Mouse (Mus musculus): Measurements from ENCODE around the gene Rnasek. TPM values are rescaled to one million over a fixed set of nuclear protein-coding genes. Genes with fewer than 3 reads are reported as not detected.

Gene Rnasek
- polyA plus RNA-seq, 1 experiment, result 359 TPM

DNA sequence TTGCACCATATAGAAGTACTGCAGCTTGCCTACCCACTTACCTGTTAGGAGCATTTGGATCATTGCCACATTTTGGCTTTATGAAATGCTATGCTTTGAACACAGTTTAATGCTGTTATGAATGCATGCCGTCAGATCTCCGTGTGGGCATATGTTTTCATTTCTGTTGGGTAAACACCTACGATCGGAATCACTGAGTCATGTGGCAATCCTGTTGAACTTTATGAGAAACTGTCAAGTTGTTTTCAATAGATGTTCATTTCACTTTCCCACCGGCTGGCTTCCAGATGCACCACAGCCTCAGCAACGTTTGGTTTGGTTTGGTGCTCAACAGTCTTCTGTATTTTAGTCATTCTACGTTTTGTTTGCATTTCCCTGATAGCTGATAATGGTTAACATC lies 32.0 kb upstream of the Rnasek start:
- DNase-seq, result no peak
- no peak overlapping the region for H3K27ac ChIP-seq (ENCODE audit: insufficient read depth, low read length)
- H3K27me3 ChIP-seq (ENCODE audit: control insufficient read depth, insufficient read depth, low read length), result no peaks in the 10 kb centered on the region
- H3K4me3 ChIP-seq (replicated peaks; ENCODE audit: insufficient read depth, low read depth, low read length), result no peak overlapping the region
- H3K4me1 ChIP-seq (ENCODE audit: control insufficient read depth, insufficient read depth, low read length), result 0 out of 2 replicates have a peak, but pooled peaks cover 3% of the 10 kb centered on the region
- TF ChIP-seq POLR2A (IDR thresholded peaks at IDR 0.05; ENCODE audit: borderline replicate concordance, insufficient read depth, low read length) (no peak), CTCF (IDR thresholded peaks at IDR 0.05; ENCODE audit: borderline replicate concordance, insufficient read depth, low read depth, low read length) (no peak)
- 86% methylated on average over 7 of the region's 7 CpGs for WGBS

DNA sequence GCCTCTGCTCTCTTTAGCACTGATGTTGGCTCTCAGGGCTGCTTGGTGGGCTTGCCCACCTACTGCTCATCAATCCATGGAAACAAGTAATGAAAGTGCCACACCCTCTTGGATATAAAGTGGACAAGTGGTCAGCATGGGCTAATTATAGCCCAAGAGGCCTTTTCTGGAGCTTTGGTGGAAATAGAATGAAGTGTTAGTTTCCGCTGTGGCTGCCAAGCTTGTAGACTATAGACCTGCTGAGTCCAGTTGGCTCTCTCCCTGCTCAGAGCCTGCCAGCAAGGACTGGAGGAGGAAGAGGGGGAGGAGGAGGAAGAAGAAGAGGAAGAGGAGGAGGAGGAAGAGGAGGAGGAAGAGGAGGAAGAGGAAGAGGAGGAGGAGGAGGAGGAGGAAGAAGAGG lies 26.8 kb upstream of the Rnasek start:
- TF ChIP-seq POLR2A (IDR thresholded peaks at IDR 0.05; ENCODE audit: borderline replicate concordance, insufficient read depth, low read length) (no peak), CTCF (IDR thresholded peaks at IDR 0.05; ENCODE audit: borderline replicate concordance, insufficient read depth, low read depth, low read length) (no peak)
- peak in 1 of 2 experiments; percentile 55 for DNase-seq
- WGBS, result 12% methylated on average over 1 of the region's 1 CpGs
- Histone ChIP-seq H3K27ac (ENCODE audit: insufficient read depth, low read length) (no peak overlapping the region), H3K4me3 (replicated peaks; ENCODE audit: insufficient read depth, low read depth, low read length) (no peak overlapping the region), H3K27me3 (ENCODE audit: control insufficient read depth, insufficient read depth, low read length) (no peaks in the 10 kb centered on the region), H3K4me1 (ENCODE audit: control insufficient read depth, insufficient read depth, low read length) (peaks cover 10% of the 10 kb centered on the region)

GRCm38 (mm10) chr11:70265819-70266218 lies 26.2 kb upstream of the Rnasek start:
- WGBS, result 41% methylated on average over 4 of the region's 4 CpGs
- Histone ChIP-seq H3K27me3 (ENCODE audit: control insufficient read depth, insufficient read depth, low read length) (no peaks in the 10 kb centered on the region), H3K27ac (ENCODE audit: insufficient read depth, low read length) (no peak overlapping the region), H3K4me3 (replicated peaks; ENCODE audit: insufficient read depth, low read depth, low read length) (no peak overlapping the region), H3K4me1 (ENCODE audit: control insufficient read depth, insufficient read depth, low read length) (peaks cover 10% of the 10 kb centered on the region)
- DNase-seq, result no peak
- TF ChIP-seq POLR2A (IDR thresholded peaks at IDR 0.05; ENCODE audit: borderline replicate concordance, insufficient read depth, low read length), result no peak
- TF ChIP-seq CTCF (IDR thresholded peaks at IDR 0.05; ENCODE audit: borderline replicate concordance, insufficient read depth, low read depth, low read length), result no peak

- TF ChIP-seq CTCF (IDR thresholded peaks at IDR 0.05; ENCODE audit: borderline replicate concordance, insufficient read depth, low read depth, low read length) (no peak), POLR2A (IDR thresholded peaks at IDR 0.05; ENCODE audit: borderline replicate concordance, insufficient read depth, low read length) (no peak)
- peaks cover 10% of the 10 kb centered on the region for H3K4me1 ChIP-seq (ENCODE audit: control insufficient read depth, insufficient read depth, low read length)
- DNase-seq, result no peak
- WGBS, result 65% methylated on average over 3 of the region's 3 CpGs
- no peak overlapping the region for H3K27ac ChIP-seq (ENCODE audit: insufficient read depth, low read length)
- H3K27me3 ChIP-seq (ENCODE audit: control insufficient read depth, insufficient read depth, low read length), result no peaks in the 10 kb centered on the region
- no peak overlapping the region for H3K4me3 ChIP-seq (replicated peaks; ENCODE audit: insufficient read depth, low read depth, low read length)
Observed at GRCm38 (mm10) chr11:70265252-70265651, 25.6 kb upstream of the Rnasek start.

GRCm38 (mm10) chr11:70259035-70259434 lies 19.4 kb upstream of the Rnasek start:
- no peaks in the 10 kb centered on the region for H3K4me1 ChIP-seq (ENCODE audit: control insufficient read depth, insufficient read depth, low read length)
- H3K27me3 ChIP-seq (ENCODE audit: control insufficient read depth, insufficient read depth, low read length), result no peaks in the 10 kb centered on the region
- no peak overlapping the region for H3K4me3 ChIP-seq (replicated peaks; ENCODE audit: insufficient read depth, low read depth, low read length)
- 93% methylated on average over 4 of the region's 4 CpGs for WGBS
- H3K27ac ChIP-seq (ENCODE audit: insufficient read depth, low read length), result no peak overlapping the region
- TF ChIP-seq CTCF (IDR thresholded peaks at IDR 0.05; ENCODE audit: borderline replicate concordance, insufficient read depth, low read depth, low read length) (no peak), POLR2A (IDR thresholded peaks at IDR 0.05; ENCODE audit: borderline replicate concordance, insufficient read depth, low read length) (no peak)
- no peak for DNase-seq

DNA sequence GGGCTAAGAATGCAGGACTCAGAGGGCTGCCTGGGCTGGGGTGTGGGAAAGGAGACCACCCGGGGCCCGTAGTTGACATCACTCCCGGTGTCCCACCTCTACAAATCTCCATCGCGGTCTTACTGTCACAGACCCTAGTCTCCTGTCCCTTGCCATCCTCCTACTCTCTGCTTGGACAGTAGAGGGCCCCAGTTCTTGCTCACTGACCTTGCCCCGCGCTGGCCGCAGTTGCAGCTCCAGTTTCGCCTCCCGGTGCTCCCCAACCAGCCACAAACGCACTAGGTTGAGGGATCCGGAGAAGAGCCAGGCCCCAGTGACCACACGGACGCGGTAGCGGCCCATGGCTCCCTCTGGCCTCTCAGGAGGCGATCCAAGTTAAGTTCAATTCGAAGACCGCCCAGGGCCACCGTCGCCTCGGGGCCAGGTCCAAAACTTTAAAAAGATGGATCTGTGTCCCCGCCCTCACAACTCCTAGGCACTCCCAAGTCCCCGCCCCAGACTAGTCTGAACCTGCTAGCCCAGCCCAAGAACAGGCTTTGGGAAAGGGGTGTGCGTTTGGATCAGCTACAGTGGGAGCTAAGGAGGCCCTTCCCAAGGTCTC lies 15.4 kb upstream of the Rnasek start, which contains the start of gene Alox12:
TSS of gene Alox12 (minus strand) at position 423 of the 601 bp plus-strand sequence.
- Histone ChIP-seq H3K27ac (ENCODE audit: insufficient read depth, low read length) (no peak within 1 kb of the TSS), H3K27me3 (ENCODE audit: control insufficient read depth, insufficient read depth, low read length) (no peaks in the 10 kb centered on the region), H3K4me1 (ENCODE audit: control insufficient read depth, insufficient read depth, low read length) (no peaks in the 10 kb centered on the region), H3K4me3 (replicated peaks; ENCODE audit: insufficient read depth, low read depth, low read length) (peak within 1 kb of the TSS; percentile 11)
- WGBS, result 3% methylated on average over 25 of the region's 25 CpGs
- DNase-seq, result peak in 1 of 2 experiments; percentile 35
- peak; percentile 54; the same call in 1 of the 2 replicates for TF ChIP-seq CTCF (IDR thresholded peaks at IDR 0.05; ENCODE audit: borderline replicate concordance, insufficient read depth, low read depth, low read length)
- no peak for TF ChIP-seq POLR2A (IDR thresholded peaks at IDR 0.05; ENCODE audit: borderline replicate concordance, insufficient read depth, low read length)

DNA sequence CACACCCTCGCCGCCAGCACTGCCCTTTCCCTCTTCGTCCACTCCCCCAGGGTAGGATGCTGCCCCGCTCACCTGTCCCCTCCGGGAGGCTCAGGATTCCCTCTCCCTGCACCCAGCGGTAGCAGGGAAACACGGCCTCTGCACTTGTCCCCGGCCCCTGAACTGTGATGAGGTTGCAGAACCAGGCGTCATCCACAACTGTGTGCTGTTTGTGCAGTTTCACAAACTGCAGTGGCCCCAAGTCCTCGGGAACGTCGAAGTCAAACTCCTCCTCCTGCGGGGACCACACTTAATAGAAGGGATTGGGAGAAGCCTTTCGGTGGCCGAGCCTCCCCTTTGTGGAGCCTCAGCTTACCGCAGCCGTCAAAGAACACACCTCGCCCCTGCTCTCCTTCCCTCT lies 14.7 kb upstream of the Rnasek start:
- H3K4me3 ChIP-seq (replicated peaks; ENCODE audit: insufficient read depth, low read depth, low read length), result no peak overlapping the region
- DNase-seq, result no peak
- WGBS, result 3% methylated on average over 18 of the region's 18 CpGs
- H3K27ac ChIP-seq (ENCODE audit: insufficient read depth, low read length), result no peak overlapping the region
- no peak for TF ChIP-seq CTCF (IDR thresholded peaks at IDR 0.05; ENCODE audit: borderline replicate concordance, insufficient read depth, low read depth, low read length)
- TF ChIP-seq POLR2A (IDR thresholded peaks at IDR 0.05; ENCODE audit: borderline replicate concordance, insufficient read depth, low read length), result no peak
- no peaks in the 10 kb centered on the region for H3K27me3 ChIP-seq (ENCODE audit: control insufficient read depth, insufficient read depth, low read length)
- no peaks in the 10 kb centered on the region for H3K4me1 ChIP-seq (ENCODE audit: control insufficient read depth, insufficient read depth, low read length)

DNA sequence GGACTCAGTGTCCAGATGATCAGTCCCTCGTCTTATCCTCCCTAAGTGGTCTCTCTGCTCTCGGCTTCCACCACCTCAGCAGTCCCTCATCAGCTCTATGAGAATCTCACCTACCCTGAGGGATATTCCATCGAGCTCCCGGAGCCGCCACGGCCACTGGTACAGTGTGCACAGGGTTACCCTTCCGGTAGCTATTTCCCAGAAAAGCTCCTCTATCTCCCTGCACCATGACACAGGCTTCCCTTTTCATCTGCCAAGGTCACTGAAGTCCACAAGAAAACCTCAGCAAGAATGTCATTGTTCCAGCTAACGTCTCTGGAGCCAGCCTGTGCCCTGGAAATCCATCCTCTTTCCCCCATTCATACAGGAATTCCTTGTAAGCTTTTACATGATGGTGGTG lies 12.2 kb upstream of the Rnasek start:
- no peak for DNase-seq
- no peak overlapping the region for H3K27ac ChIP-seq (ENCODE audit: insufficient read depth, low read length)
- no peaks in the 10 kb centered on the region for H3K4me1 ChIP-seq (ENCODE audit: control insufficient read depth, insufficient read depth, low read length)
- WGBS, result 82% methylated on average over 8 of the region's 8 CpGs
- TF ChIP-seq CTCF (IDR thresholded peaks at IDR 0.05; ENCODE audit: borderline replicate concordance, insufficient read depth, low read depth, low read length) (no peak), POLR2A (IDR thresholded peaks at IDR 0.05; ENCODE audit: borderline replicate concordance, insufficient read depth, low read length) (no peak)
- no peaks in the 10 kb centered on the region for H3K27me3 ChIP-seq (ENCODE audit: control insufficient read depth, insufficient read depth, low read length)
- H3K4me3 ChIP-seq (replicated peaks; ENCODE audit: insufficient read depth, low read depth, low read length), result no peak overlapping the region
